Mouse (Mus musculus) spleen, adult 2 months (tissue): Measurements from ENCODE around the gene Tasp1.

ENCODE experiments used
- CTCF ChIP-seq: fragments of 200-500 bp; IDR thresholded peaks from 2 replicates; pipeline ENCODE4 v1.5.1; 2011; ENCODE audit warnings: mild to moderate bottlenecking, inconsistent platforms; ENCODE audit not compliant: insufficient read depth, insufficient read length, insufficient replicate concordance; ENCODE audit errors: extremely low read depth
- POLR2A ChIP-seq: fragments of 200-500 bp; IDR thresholded peaks from 2 replicates; pipeline ENCODE4 v1.6.1; 2011; ENCODE audit warnings: low read depth, low read length, inconsistent platforms

- TF ChIP-seq CTCF (no peak), POLR2A (no peak)
Observed at GRCm38 (mm10) chr2:139906441-139907157, 160.0 kb downstream of the Tasp1 start.
